Mouse (Mus musculus): ENCODE measurements around the gene Zbtb7b.

Zbtb7b gene

DNA sequence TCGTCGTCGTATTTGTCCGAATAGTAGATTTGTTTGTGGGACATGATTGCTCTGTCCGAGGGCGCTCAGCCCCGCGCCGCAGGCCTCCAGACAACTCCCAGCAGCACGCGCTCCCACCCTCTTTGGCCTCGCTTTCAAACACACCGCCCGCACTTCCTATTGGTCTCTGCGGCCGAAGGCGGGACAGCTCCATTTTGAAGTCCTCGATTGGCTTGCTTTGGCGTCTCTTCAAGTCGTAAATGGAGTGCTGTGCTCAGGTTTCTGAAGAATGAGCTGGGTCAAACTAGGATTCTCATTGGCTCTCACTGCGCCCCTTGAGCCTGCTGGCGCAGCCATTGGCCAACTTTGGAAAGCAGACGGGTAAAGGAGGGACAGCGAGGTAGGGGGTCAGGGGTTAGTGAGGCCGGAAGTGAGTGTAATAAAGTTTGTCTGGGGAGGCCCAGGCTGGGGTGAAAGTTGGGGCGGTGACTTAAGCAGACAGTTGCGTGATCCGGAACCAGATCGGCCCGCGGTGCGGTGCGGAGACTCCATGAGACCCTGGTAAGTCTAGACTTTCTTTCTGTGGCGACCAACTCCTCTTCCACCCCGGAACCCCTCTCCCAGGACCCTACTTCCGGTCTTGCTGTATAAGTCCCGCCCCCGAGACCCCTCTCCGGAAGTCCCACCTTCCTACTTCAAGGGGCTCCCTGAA is 23.7 kb upstream of the Zbtb7b start, which contains the start of the genes Cks1b and Shc1:
Gene Cks1b (minus strand): TSS at position 214 of the 691 bp plus-strand sequence.
Gene Shc1 (plus strand): TSS at position 274 of the 691 bp plus-strand sequence.
- in situ Hi-C loops (cut with MboI, MseI) = no loop called here

DNA sequence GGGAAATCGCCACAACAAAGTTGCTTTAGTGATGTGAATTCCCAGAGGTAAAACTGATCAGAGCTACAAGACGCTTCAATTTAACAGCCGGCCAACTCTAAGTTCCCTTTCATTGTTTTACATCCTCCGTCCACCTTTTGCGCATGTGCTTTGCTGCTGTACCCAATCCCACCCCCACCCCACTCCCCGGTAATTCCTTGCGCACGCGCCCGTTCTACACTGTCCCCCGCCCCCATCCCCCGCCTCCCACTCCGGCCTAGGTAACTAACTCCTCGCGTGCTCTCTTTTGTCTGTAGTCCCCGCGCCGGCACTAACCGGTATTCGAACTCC is 23.2 kb upstream of the Zbtb7b start:
- in situ Hi-C loops (cut with MboI, MseI) = no loop called here

DNA sequence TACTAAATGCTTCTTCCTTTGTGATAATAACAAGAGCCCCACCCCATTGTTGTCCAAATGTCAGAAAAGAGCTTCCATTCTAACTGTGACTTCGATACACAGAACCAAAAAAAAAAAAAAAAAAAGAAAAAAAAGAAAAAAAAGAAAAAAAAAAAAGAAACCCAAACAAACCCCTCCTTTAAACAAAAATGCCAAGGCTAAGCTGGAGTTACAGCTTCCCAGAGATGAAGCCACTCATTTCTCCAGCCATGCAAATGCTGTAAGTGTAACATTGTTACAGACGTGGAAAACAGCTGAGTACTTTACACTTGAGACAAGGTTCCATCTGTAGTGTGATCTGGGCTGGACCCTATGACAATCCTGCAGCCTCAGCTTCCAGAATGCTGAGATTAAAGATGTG is 22.6 kb upstream of the Zbtb7b start:
- in situ Hi-C loops (cut with MboI, MseI) = no loop called here

DNA sequence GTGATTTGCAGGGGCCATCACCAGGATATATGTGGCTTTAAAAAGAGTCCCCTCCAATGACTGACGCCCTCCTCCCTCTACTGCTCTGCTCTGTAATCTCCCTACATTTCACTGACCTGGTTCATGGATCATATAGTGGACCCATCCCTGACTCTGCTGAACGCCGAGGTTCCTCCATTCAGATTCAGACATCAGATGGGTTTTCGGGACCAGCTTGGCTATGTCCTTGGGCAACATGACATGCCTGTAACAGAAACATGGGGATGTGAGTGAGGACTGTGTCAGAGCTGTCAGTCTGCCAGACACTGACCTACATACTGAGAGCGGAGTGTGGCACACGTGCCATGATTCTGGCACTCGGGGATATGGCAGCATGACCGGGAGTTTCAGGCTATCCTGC is 21.6 kb upstream of the Zbtb7b start:
- in situ Hi-C loops (cut with MboI, MseI) = no loop called here

DNA sequence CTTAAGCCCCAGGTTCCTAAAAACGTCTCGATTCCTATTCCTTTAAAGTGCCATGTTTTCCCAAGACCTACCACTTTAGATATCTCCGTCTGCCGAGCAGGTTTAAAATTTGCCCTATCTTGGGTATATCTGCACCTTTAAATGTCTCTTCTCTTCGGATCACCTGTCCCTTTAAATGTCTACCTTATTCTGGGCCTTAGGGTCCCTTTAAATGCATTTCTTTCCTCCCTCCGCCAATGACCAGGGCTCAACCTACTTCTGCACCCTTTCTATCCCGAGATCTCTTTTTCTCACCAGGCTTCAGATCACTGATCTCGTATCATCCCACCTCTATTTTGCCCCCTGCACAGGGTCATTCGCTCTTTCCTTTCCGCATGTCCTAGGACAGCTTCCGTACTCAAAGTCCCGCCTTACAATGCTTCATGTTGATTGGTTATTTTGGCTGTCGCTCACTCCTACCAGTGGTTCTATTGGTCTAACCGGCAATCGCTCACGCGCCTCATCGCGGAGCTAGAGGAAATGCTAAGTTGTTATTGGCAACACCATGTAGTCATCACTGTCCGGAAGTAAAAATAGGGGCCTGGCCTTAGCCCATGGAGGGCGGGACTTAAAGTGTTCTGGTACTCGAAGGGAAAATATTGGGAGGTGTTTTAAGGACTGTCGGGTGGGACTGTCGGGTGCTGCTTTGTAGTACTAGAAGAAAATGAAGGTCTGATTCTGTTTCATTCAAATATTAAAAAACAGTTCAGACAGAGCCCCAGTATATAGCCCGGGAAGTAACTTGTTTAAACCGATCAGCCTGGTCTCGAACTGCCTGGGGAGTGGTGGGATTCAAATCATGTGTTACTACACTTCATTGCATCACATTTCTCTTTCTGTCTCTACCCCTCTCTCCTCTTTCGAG is 17.2 kb upstream of the Zbtb7b start, which contains the start of gene Flad1:
Gene Flad1 (minus strand): TSS at position 381 of the 904 bp plus-strand sequence.
- in situ Hi-C loops (cut with MboI, MseI) = no loop called here

DNA sequence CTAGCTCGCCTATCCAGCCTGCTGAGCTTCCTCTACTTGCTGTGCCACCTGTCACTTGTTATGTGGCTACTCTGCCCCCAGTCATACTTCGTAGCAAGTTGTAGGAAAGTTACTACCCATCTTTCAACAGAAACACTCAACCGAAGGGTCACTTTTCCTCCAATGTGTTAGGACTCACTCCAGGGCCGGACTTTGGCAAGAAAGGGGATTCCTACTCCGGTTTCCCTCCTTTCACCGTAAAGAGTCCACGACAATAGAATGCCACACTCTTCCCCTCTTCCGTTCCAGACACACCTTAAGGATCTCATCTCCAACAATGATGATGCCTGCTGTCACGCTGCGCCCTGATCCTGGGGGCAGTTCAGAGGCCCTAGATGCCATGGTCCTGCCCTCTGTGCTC is 16.3 kb upstream of the Zbtb7b start:
- in situ Hi-C loops (cut with MboI, MseI) = no loop called here

DNA sequence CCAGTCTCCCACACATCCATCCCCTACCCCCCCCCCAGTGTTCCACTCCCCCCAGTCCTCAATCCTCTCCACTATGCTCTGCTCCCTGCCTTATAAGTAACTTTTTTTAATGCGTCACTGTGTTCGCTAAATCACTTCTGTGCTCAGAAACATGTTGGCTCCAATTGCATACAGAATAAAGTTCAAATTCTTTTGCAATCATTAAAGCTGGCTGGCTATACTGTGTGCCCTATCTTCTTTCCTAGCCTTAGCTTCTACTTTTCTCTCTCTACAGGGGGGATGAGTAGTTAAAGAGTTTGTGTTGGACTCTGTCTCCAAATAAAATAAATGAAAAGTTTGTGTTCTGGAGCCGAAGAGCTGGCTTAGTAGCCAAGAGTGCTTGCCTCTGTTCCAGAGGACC is 15.1 kb upstream of the Zbtb7b start:
- in situ Hi-C loops (cut with MboI, MseI) = no loop called here

DNA sequence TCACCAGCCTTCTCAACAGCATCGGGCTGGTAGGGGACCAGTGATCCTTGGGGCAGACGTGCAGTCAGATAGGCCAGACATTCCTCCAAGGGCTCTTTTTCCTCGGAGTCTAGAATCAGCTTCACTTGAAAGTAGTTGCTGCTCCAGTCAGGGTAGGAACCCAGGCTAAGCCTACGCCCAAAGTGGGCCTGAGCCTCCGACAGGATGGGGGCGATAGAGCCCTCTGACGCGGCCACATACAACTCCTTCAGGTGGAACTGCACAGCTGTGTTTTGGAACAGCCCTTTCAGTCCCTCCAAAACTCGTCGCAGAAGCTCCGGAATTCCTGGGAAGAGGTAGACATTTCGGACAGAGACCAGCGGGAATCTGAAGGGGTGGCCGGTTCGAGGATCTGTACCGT is 13.9 kb upstream of the Zbtb7b start:
- in situ Hi-C loops (cut with MboI, MseI) = no loop called here

DNA sequence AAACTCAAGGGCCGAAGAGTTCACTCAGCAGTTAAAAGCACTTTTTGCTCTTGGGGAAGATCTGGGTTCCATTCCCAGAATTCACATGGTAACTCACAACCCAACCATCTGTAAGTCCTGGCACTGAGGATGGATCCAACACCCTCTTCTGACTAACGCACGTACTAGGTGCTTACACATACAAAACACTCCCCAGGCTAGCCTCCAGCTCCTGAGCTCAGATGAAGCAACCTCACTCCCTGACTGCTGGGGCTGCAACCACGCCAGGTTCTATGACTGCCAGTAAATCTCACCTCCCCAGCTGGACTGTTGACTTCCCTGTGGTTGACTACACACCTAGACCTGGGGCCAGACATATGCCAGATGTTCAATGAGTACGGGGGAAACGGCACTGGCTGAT is 12.3 kb upstream of the Zbtb7b start:
- in situ Hi-C loops (cut with MboI, MseI) = no loop called here

DNA sequence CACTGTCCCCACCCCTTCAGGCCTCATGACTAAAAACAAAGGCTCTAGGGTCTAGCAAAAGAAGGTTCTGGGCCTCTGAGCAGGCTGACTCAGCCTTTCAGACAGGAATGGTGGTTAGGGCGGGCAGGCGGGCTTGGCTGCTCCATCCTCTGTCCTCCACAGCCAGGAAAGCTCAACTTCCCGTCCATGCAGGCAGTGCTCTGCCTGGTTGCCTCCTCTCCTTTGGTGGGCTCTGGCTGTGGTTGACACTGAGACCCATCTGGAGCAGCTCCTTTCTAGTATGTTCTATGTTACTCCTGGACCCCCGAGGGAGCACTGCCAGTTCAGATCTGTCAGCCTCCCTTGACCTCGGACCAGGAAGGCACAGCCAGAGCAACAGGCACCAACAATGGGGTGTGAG is 8.1 kb upstream of the Zbtb7b start, which contains the start of gene Lenep:
Gene Lenep (minus strand): TSS at position 101 of the 400 bp plus-strand sequence.
- in situ Hi-C loops (cut with MboI, MseI) = no loop called here

DNA sequence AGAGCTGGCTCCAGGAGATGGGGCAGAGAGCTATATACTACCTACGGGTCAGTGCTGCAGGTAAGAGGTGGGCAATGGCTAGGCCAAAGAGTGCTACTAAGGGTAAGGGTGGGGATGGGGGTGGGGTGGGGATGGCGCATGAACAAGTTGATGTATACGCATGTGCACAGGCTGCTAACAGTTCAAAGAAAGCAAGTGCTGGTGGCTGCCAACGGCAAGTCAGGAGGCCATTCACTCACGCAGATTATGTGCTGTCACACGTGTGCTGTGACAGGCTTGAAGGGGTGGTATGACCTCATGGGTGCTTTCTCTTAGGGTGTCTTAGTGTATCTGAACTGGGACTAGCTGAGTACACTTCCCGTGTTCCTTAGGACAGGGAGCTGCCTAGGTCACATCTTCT is 6.8 kb upstream of the Zbtb7b start:
- in situ Hi-C loops (cut with MboI, MseI) = no loop called here

DNA sequence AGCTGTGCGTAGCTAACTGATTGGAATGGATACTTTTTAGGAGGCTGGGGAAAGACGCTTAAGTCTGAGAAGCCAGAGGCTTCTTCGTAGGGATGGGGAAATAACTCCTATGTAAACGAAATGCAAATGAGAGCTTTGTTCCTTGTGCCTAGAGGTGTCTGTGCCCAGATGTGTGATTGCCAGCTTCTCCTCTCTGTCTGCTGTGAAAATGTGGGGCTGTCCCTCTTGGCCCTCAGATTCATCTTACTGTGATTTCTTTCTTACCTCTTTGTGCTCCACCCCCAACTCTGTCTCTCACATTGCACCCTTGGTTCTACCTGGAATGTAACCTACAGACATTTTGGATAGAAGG is 2.1 kb upstream of the Zbtb7b start:
- in situ Hi-C loops (cut with MboI, MseI) = no loop called here

DNA sequence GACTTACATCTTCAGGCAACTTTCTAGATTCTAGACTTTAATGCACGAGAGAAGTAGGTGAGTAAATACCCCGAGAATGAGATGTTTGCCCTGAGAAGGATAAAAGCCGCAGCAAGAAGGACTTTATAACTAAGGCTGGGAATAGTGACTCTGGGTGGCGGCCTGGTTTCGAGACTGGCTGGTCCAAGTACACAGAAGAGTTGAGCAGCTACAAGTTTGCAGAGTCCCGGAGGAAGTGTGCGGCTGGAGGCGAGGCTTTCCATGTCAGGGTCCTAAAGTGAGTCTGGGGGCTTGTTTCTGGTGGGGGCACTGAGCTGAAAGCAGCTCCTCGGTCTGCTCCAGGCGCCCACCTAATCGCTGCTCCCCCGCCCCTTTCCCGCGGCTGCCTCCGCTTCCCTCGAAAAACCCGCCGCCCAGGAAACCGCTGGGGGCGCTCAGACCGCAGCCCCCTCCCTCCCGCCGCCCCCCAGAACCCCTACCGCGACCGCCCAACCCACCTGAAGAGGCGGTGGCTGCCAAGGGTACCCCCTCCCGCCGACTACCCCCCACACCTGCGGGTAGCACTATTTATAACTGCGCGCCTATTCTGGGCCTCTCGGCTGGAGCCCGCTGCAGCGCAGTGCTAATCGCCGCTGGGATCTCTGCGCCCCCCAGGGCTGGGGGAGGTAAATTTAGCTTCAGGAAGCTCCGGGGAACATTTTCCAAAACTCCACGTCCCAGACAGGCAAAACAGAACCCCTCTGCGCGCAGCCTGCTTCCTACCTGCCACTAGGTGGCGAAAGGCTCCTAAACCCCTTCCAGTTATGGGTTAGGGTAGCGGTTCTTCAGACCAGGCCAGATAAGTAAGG is 1.5 kb upstream of the Zbtb7b start:
- in situ Hi-C loops (cut with MboI, MseI) = no loop called here

DNA sequence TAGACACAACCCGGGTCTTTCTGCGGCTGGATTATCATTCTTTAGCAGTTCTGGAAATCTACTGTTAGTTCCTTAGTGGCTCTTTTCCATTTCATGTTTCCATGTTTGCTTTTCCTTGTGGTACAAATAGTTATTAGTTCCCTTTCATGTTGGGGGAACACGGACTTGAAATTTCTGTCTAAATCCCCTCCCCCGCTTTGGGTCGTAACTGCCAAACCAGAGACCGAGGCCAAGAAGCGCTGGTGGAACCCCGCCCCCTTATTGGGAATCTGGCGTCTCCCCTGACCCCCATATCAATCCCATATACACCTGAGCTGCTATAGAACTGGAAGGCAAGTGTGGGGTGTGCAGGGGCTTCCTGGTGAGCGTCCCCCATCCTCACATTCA is 836 bp upstream of the Zbtb7b start:
- in situ Hi-C loops (cut with MboI, MseI) = no loop called here

DNA sequence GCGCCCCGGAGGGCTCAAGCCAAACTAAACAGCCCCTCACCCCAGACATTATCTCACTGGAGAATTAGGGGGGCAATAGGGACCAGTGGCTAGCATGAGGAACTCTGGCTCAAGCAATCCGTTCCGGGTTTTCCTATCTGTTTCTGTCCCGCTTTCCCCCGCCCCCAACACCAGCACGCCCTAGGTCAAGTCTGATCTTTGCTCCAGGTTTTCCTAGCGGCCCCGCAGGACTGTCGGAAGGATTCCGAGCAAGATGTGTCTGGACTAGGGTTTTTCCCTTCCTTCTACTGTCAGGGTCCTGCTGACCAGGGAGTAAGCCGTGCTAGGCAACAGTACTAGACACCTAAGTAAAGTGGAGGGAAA is 299 bp upstream of the Zbtb7b start:
- in situ Hi-C loops (cut with MboI, MseI) = no loop called here

DNA sequence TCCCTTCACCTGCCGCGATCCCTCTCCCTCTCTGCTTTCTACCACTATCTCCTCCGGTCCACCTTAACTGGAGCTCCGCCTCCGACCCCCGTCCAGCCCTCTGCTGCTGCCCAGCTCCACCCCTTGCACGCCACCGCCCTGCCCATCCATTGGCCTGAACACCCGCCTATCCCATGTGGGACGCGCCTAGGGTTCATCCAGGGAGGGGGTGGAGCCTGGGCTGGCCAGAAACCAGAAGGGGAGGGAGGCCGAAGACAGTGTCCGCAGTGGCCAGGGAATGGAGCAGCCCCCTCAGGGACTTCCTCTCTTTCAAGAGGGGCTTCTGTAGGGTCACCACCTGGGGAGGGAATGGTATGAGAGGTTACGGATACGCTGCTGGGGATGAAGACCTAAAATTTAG is 971 bp downstream of the Zbtb7b start:
- in situ Hi-C loops (cut with MboI, MseI) = no loop called here

DNA sequence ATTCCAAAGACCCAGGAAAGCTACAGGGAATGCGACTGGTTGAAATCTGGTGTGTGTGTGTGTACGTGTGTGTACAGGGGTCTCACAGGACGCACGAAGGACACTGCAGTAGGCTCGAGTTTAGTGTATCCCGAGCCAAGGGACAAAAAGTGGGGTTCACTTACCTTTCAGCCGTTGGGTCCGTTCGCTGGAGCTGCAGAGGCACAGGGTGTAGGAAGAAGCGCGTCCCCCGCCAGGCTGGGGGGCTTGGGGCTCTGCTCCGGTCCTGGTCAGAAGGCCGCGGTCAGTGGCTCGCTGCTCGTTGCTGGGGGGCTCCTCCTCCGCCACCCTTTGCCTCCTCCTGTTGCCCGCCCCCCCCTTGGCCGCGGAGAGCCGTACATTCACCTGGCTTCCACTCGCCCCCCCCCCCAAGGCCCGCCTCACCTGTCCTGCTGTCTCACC is 1.7 kb downstream of the Zbtb7b start:
- in situ Hi-C loops (cut with MboI, MseI) = no loop called here

DNA sequence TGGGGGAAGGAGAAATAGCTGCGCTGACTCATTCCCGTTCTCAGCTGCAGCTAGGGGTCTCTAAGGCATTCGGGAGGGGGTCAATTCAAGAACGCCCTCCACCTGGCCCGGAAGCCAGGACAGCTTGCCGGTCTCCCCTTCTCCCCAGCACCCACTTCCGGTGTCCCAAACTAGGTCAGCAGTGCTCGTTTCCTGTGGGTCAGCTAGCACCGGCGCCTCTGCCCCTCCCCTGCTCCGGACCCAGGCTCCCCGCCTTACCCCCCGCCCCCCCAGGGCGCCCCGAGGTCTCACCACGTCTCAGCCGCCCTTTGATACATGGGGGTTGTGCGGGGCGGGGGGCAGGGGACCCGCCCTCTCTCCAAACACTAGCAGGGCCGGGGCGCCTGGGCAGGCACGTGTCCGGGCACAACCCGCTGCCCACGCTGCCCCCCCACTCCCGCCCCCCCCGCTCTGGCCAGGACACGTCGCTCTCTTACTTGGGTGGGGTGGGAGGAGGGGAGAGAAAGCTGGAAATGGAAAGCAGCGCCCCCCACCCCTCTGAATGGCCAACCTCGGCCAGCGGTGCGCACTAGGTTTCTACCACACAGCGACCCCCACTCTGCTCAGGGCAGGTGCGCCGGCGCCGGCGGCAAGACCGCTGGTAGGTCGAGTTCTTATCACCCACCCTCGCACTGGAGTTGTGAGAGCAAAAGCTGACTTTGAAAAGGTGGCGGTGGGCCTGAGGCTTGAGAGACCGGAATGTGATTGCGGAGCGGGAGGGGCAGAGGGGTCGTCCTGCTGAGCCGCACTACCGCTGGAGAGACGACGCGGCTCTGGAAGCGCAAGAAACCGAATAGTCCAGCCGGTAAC is 2.7 kb downstream of the Zbtb7b start:
- in situ Hi-C loops (cut with MboI, MseI) = no loop called here

DNA sequence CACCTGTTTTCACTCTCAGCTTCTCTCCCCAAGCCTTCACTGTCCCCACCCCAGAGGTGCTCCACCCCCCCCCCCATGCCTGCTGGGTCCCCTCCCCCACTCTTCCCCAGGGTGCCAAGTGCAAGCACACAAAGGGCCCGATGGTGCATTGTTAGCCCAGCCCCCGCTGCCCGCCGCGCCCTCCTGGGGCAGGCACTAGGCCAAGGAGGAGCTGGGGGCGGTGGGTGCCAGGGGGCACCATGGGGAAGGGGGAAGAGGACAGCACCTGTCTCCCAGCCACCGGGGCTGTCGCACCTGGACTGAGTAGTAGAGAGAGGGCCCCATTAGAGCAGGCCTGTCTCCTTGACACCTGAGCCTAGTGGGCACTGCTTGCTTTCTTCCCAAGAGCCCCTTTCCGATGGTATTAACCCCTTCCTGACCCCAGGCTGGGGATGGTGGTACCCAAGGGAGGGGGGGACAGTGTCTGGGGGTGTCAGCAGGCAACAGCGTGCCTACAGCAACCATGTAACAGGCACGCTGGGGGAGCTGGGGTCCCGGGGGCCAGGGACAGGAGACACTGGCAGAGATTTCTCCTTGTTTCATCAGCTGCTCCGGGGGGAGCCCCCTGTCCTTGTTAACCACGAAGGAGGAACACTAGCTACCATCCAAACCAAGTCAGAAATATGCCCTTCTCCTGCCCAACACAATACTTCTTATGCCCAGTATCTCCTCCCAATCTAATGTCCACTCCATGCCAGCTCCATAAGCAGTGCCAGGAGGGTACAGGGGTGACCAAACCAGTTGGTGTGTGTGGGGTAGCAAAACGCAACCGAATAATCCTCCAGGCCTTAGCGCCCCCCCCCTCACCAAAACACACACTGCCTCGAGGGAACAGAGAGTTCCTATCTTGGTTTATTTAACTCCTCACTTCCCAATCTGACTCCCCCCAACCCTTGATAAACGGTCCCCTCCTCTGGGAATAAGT is 3.6 kb downstream of the Zbtb7b start:
- in situ Hi-C loops (cut with MboI, MseI) = no loop called here

DNA sequence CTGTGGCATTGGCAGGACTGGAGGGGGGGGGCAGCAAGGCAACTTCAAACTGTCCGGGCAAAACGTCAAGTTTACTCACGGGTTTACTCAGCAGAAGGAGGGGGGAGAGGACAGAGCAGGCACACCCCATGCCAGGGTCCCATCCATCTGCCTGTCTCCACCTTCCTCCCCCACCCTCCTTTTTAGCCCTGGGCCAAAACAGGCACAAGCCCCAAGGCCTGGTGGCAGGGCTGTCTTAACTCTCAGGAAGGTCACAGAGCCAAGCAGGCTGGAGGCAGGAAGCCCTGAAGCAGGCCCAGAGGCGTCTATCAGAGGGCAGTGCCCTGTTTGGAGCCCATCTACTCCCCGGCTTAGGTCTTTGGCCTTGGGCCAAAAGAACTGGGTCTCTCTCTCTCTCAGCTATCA is 4.5 kb downstream of the Zbtb7b start:
- in situ Hi-C loops (cut with MboI, MseI) = no loop called here

All from T-helper 1 cell (primary cell).